Mouse (Mus musculus): ENCODE measurements around the gene Dennd1b.

DNA sequence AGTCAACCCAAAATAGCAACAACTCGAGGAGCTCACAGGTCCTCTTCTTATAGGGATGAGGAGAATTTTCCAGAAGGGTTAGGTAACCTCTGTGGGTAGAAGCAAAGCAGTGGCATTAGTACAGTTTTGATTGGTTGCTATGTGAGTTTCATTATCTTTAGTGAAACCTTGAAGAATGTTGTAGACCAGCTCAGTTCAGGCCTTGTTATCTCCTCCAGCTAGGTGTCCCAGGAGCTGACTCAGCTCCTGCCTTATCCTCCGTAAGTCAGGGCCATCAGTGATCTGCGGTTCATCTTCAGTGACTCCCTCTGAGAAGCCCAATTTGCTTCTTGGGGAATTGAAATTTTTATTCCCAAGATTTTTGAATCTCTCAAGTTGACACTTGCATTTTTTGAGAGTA, 43.2 kb upstream of the Dennd1b start:
- TF ChIP-seq CHD2 (IDR thresholded peaks at IDR 0.05; ENCODE audit: low read depth, low read length) (no peak), ZNF384 (IDR thresholded peaks at IDR 0.05; ENCODE audit: low read depth, low read length) (no peak), MAFK (IDR thresholded peaks at IDR 0.05; ENCODE audit: insufficient read depth, low read depth, low read length) (no peak), HCFC1 (IDR thresholded peaks at IDR 0.05; ENCODE audit: borderline replicate concordance, insufficient read depth, low read length) (no peak), ZC3H11A (IDR thresholded peaks at IDR 0.05; ENCODE audit: borderline replicate concordance, low read depth, low read length) (no peak)

Data from ES-E14 (cell line).